Mouse (Mus musculus): ENCODE measurements around the gene Cib1.
A peak's percentile ranks its signal among the peaks of the same experiment; 100 is the strongest.

Cib1 gene

DNA sequence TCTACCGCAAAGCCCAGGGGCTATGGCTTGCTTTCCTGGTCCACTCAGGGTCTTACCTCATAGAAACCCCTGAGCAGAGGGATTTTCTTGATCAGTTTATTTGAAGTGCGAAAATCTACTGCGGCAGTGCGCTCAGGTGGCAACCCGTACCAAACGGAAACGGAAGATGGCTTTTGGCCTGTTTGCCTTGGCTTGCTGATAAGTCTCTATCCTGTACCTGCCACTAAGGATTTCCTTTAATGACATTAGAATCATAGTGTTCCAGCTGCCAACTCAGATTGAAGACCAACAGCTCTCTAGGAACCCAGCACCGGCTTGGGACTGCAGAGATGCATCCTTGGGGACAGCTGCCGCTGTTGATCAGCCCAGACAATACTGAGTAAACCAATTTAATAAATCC is 1.2 kb upstream of the Cib1 start:
- no peak for DNase-seq (ENCODE audit: low read depth)

DNA sequence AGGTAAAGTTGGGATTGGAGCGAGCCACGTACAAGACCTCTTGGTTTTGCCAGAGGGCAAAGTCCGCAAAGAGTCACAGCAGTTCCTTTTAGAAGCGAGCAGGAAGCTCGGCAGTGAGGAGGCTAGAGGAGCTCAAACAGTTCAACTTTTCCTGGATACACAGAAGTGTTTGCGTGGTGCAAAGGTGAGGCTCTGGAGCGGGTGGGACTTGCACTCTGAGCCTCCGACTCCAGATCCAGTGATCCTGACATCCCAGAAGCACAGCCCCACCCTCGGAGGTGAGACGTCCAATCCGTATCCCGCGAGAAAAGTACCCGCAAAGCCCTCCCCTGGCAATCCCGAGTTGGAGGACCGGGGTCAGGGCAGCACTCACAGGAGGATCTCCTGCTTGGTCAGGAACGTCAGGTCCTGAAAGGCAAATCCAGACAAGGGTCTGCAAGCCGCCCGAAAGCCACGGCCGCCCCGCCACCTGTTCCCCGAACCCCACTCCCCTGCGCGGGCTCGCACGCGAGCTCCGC is 583 bp downstream of the Cib1 start:
- no peak for DNase-seq (ENCODE audit: low read depth)

DNA sequence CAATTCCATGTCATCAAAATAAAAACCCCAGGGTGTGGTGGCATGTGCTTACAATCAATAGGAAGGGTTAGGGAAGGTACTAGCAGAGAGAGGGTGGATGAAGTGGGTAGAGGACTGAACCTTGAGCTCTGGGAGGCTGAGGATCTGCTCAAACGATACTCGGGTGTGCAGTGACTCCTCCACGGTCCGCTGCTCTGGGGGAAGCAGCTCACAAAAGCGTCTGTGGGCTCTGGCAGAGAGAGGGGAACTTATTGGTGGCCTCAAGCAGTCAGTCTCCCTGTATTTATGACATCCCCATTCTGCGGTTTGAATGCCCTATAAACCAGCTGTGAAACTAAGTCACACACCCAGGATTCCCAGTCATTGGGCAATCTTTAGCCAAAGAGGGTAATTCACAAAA is 2.4 kb downstream of the Cib1 start:
- no peak for DNase-seq (ENCODE audit: low read depth)

DNA sequence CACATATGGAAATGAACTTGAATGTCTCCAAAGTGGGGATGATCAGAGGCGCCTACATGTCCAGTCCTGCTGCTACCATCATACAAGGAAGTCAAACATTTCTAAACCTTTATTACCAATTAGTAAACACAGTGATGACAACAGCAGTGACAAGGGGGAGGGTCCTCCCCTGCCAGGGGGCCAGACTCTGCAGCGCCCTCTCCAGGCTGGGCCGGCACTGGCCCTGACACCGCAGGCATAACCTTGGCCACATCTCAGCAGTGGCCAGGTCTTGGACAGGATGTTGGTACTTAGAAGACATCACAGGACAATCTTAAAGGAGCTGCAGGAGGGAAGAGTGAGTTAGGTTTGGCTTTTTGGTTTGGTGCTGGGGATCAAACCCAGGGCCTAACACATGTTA is 5.5 kb downstream of the Cib1 start:
- DNase-seq (ENCODE audit: low read depth), result no peak

DNA sequence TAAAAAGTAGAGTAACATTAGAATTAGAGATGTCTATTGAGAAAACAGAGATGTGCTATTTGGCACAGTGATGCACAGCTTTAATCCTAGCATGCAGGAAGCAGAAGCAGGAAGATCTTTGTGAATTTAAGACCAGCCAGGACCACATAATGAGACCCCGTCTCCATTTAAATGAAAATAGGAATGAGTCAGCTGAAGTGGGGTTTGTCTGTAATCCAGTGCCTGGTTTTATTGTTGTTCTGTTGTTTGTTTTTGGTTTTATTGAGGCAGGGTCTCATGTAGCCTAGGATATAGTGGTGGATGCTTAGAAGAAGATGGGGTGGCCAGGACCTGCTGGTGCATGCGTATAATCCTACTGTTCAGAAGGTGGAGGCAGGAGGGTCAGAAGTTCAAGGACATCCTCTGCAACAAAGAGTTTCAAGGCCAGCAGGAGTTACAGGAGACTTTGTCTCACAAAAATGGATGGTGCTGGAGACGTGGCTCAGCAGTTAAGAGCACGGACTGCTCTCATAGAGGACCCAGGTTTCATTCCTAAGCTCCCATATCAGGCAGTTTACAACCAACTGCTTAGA is 11.3 kb downstream of the Cib1 start:
- DNase-seq (ENCODE audit: low read depth), result no peak

DNA sequence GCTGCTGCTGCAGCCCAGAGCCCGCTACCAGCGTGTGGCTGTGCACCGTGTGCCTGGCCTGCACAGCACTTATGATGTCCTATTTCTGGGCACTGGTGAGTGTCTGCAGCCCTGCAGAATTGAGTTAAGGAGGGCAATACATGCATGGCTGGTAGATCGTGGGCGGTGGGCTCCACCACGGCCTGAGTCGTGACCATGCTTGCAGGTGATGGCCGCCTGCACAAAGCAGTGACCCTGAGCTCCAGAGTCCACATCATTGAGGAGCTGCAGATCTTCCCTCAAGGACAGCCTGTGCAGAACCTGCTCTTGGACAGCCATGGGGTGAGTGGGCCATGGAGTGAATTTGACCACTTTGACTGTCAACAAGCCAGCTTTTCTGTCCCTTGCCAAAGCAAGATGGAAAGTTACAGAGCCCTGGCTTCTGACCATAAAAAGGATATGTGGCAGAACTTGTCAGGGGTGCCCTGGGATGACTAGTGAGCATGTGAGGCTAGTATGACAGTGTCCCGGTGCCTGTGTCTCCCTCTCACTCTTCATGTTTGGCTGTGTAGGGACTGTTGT is 12.3 kb downstream of the Cib1 start:
- DNase-seq (ENCODE audit: low read depth), result no peak

DNA sequence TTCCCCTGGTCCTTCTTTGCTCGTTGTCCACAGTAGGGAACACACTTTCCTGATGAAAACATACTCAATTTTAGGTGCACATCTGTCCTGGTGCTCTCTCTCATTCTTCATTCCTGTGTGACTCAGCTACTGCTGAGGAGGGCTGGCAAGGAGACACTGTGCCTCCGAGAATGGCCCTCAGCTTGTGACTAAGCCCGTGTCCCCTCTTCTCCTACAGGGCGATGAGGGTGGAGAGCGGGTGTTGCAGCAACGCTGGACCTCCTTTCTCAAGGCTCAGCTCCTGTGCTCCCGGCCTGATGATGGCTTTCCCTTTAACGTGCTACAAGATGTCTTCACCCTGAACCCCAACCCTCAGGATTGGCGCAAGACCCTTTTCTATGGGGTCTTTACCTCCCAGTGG is 13.9 kb downstream of the Cib1 start:
- DNase-seq (ENCODE audit: low read depth), result no peak

DNA sequence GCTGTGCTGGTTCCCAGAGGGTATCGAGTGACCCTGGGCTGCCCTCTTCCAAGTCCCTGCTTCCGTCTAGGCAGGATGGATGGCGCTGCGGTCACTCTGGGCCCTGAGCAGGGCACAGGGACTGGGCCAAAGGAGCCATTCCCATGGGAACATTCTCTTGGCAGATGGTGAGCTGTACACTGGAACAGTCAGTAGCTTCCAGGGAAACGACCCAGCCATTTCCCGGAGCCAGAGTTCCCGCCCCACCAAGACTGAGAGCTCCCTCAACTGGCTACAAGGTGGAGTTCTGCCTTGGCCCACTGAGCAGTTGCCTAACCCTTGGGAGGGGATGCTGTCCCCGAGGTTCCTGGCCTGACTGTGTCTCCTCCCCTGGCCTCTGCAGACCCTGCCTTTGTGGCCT is 16.0 kb downstream of the Cib1 start:
- DNase-seq (ENCODE audit: low read depth), result no peak

DNA sequence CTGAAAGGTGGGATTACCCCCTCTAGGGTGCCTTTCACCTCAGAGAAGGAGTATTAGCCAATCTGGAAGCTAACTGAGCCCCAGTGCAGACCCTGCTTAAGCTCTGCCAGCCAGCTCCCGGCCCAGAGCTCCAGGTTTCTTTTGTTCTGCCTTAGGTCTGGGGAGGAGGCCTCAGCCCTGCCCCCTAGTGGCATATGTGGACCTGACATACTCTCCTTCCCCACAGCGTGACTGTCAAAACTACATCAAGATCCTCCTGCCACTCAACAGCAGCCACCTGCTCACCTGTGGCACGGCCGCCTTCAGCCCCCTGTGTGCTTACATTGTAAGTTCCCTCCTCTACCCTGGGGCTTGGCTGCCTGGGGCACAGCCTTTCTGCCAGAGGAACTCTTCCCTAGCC is 17.2 kb downstream of the Cib1 start:
- DNase-seq (ENCODE audit: low read depth), result peak; percentile 36

DNA sequence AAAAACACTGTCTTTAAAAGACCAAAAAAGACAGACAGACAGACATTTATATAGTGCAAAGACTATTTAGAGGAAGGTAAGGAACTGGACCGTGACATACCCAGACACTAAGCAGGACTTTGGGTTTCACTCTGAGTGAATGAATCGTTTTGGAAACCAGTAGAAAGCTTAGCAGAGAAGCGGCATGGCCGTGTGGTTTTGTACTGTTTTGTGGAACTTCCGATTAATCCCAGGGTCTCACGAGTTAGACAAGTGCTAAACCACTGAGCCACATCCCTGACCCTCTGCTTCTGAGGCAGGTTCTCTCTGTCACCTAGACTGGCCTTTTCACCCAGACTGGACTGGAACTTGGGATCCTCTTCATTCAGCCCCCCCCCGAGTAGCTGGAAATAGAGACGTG is 18.2 kb downstream of the Cib1 start:
- no peak for DNase-seq (ENCODE audit: low read depth)

DNA sequence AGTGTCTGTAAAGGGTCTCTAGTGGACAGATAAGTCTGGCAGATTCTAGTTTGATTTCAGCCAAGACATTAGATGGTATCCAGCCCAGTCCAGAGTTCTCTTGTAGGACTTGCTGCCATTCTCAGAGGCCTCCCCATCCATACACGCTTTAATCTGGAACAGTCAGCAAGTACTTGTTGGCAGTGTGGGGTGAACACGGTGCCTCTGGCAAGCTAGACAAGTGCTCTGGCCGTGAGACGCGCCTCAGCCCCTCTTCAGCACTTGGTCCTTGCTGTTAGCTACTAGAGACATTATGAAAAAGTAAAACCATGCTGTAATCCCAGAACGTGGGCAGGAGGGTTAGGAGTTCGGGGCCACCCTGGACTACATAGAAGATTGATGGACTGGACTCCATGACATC is 19.0 kb downstream of the Cib1 start:
- no peak for DNase-seq (ENCODE audit: low read depth)

DNA sequence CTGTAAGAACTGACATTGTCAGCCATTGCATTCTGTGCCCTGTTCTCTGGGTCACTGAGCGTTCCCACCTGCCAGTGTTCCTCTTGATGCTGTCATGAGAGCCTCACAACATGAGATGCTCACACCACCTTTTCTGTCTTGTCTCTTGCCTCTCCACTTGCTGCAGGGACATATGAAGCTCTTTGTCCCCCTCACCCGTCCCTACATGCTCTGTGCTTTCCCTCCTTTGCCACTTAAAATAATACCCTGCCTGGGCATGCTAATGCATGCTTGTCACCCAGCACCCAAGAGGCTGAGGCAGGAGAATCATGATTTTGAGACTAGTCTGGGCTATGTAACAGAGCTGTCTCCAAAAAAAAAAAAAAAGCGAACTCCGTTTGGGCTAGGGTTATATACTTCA is 21.6 kb downstream of the Cib1 start:
- no peak for DNase-seq (ENCODE audit: low read depth)

DNA sequence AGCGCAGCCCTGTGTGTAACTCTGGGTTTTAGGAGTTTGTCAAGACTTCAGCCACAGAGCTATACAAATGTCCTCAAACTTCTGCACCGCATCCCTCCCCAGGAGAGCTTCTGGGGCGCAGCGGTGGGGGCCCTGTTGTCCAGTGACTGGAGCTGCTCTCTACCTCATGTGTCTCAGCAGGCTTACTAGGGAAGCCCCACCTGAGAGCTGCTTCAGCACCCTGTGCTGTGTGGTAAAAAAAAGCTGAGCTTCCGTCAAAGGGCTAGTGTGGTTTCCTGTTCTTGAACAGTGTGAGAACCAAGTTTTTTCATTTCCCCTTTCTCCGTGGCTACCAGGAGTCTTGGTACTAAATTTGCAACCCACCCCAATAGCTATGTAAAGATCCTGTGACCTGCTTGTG is 22.9 kb downstream of the Cib1 start:
- DNase-seq (ENCODE audit: low read depth), result no peak

DNA sequence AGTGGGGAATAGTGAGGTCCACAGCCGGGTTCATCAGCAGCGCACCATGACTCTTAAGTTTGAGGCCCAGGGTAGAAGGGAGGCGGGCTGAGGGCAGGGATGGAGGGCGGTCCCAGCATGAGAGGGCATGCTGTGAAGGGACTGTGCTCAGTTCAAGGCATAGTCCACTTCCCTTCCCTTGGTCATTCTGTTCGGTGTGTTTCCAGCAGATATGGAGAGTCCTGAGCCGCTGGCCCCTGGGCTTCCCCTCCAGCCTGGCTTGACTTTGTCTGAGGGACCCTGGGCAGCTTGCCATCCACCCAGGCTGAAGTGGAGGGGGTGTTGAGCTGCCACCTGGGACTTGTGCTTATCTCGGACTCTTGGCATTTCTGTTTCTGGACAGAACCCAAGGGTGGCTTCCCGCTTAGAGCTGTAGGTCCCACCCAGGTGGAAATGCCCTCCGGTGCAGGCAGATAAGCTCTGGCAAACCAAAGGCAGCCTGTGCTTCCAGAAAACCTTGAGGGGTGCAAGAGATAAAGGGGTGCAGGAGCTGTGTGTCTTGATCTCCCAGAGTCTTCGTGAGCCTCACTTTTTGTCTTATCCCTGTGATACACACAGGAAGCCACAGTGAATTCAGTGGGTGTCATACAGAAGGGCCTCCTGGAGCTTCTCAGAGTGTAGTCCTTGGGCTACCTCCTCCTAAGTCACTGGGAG is 23.7 kb downstream of the Cib1 start:
- no peak for DNase-seq (ENCODE audit: low read depth)

DNA sequence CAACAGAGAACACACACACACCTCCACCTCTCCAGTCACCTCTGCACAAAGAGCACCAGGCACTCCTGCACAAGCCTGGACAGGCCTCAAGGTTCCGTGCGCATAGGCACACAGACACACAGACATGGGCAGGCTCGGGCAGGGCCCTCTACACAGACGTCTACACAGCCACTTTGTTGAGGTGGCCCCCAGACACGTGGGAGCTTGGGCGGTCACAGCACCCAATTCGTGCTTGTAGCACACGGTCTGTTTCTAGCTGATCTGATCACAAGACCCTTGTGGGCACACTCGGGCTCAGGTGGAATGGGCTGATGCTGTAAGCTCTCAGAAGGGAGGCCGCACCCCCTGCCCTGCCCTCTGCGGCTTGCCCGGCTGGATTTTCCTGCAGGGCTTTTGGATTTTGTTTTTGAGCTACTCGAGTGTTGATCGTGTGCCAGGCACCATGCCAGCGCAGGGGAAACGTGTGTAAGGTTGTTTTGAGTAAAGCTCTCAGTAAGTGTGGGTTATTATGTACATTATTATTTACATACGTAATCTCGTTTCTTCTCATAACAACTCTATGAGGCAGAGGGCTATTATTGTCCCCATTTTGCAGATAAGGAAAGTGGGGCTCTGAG is 24.5 kb downstream of the Cib1 start:
- no peak for DNase-seq (ENCODE audit: low read depth)

DNA sequence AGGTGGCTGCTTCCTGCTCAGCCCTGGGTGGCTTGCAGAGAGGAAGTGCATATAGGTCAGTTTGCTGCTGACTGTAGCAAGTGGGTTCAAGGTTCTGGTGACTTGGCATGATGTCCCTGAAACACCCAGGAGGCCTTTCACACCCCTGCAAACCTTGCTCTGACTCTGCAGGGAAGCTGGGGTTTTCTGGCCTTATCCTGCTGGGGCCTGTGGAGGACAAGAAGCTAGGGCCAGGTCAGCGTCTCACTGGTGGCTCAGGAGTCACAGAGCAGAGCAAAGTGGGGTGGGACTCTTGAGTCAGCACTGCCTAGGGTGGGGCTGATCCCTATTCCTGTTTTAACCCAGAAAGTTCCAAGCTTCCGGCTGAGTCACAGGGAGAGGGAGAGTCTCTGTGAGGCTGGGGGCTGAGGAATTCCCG is 25.3 kb downstream of the Cib1 start:
- no peak for DNase-seq (ENCODE audit: low read depth)

DNA sequence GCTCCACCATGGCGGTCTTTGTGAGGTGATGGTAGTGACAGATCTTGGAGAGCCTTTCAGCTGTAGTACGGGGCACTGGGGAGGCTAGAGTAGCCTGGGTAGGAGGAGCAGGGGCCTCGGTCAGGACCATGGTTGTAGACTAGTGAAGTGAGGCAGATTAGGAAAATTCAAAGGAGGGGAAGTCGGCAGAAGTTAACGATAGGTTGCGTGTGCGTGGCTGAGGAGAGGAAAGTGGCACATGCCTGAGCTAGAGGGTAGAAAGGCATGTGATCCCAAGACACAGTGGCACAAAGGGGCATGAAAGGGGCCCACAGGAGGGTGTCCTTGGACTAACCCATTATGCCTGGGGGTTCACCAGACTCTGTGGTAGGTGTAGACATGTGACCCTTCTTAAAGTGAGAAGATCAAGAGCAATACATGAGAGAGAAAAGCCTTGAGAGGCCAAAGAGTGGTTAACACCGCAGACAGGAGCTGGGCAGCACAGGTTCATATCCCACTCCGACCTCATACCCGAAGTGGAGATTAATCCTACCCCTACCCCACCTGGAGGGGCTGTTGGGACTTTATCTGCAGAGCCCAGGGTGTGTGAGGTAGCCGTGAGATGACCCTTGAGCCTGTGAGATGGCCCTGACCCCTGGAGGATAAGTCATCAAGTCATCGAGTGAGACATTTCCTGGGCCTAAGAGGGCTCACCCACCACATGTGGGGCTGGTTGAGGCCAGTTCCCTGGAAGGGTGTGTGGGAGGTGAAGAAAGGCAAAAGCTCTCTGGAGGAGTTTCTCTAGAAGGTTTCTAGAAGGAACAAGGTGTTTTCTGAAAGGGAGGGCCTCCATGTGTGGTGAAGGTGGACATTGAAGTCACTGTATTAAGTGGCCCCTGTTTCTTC is 26.7 kb downstream of the Cib1 start:
- no peak for DNase-seq (ENCODE audit: low read depth)

DNA sequence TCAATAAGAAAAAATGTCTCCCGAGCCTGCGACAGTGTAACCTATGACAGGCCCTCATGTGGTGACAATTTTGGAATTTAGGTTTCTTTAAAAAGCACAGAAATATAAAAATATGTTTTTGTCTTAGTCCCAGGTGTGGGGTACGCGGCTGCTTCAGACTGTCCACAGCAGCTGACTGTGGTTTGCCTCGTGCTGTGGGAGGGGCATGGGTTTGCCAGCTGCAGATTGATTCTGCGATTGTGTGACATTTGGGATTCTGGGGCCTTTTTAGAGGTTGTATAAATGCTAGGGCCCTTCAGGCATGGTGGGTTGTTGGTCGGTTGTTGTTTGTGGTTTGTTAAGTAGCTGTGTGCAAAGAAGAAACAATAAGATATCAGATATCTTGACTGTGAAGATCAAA is 27.7 kb downstream of the Cib1 start:
- DNase-seq (ENCODE audit: low read depth), result no peak

DNA sequence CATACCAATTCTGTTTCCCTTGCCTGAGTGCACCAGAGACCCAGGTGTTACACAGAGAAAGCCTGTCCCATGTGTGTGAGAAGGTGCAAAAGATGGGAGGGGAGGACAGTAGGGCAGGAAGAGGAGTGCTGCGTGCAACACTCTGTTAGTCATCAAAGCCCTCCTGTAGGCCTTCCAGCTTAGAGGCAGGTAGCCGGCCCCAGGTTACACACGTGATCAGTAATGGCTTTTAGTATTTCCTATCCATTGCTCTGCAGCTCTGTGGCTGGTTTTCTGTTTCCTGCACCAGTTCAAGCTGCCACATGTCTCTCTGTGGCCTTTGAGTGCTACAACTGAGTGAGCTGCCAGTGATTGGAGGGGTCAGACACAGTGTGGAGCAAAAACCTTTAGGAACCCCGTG is 28.3 kb downstream of the Cib1 start:
- DNase-seq (ENCODE audit: low read depth), result no peak

DNA sequence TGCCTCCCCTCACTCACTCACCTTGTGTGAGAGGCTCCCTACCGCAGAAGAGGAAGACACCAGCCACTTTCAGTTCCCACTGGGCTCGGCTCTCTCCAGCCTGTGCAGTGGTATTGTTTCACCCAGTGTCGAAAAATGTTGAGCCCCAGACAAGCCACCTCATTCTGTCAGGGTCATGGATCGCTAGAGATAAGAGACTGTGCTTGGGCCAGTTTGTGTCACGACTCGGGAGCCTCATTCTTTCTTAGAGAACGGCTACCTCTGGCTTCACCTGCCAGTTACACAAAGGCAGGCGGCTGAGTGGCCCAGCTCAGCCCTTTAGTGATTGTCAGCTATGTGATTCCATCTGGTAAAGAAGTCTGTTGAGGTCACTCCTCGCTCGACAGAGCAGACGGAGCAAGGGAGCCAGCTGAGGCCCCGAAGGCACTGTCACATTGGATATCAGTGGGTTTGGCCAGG is 28.9 kb downstream of the Cib1 start:
- no peak for DNase-seq (ENCODE audit: low read depth)

DNA sequence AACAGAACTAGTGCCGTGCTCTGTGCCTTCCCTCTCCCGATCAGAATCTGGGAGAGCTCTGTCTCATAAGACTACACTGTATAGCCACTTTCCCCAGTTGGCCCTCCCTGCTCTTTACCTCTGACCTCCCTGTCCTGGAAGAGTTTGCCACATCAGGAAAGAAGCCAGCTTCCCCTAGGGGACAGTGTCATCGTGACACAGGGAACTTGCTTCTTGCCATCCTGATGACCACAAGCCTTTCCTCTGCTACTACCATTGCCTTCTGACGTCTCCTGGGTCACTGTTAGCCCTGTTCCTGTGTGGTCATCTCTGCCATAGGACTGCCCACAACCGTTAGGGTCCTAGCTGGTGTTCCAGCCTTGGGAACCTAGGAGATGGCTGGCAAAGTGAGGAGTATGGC is 29.7 kb downstream of the Cib1 start:
- no peak for DNase-seq (ENCODE audit: low read depth)

DNA sequence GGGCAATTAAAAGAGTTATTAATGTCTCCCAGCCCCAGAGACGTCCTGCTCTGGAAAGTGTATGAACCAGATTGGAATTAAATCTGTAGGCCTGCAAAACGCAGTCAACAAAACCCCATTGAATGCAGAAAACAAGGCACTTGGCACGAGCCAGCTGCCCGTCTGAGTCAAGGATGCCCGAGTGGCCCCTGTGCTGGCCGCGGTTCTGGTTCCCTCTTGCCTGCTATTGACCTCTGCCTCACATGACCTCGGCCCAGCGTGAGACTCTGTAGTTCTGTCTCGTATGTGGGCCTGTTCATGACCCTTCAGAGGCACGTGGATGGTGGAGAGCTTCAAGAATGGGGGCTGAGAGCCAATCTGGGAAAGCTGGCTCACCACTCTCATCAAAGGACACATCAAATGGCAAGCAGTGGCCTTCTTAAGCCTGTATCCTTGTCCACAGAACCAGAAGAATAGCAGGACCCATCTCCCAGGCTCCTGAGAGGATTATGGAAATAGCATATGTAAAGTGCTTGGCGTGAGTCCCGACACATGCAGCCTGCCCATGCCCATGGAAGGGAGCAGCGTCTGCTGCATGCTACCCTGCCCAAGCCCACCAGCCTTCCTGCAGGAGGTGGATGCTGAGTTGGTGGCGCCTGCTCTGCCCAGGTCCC is 30.6 kb downstream of the Cib1 start:
- DNase-seq (ENCODE audit: low read depth), result no peak
